Mouse (Mus musculus) heart, postnatal 0 days (tissue): ENCODE data around the gene Ephb1. TPM values are rescaled to one million over a fixed set of nuclear protein-coding genes. Genes with fewer than 3 reads are reported as not detected.

Experiments
- ATAC-seq: fragments of 200-750 bp; cut with Nextera tagmentation; 2 replicates; pipeline ENCODE4 v1.8.0; 2017; ENCODE audit warnings: low read depth, moderate number of reproducible peaks, moderate library complexity; ENCODE audit not compliant: insufficient read depth
- DNase-seq: peaks from one replicate; pipeline ENCODE4 v3.0.0-alpha.2; 2016; ENCODE audit warnings: low spot score
- H3K27ac ChIP-seq: fragments of 300-500 bp; sonication (generic); 2 replicates; pipeline ENCODE4 v1.5.1; 2014; ENCODE audit warnings: low read depth, mild to moderate bottlenecking
- H3K27me3 ChIP-seq: fragments of 300-500 bp; sonication (generic); 2 replicates; pipeline ENCODE4 v1.6.1; 2014; ENCODE audit warnings: low read length, mixed read lengths; ENCODE audit not compliant: control insufficient read depth, insufficient read depth
- H3K36me3 ChIP-seq: fragments of 300-500 bp; sonication (generic); replicated peaks from 2 replicates; pipeline ENCODE4 v1.6.1; 2014; ENCODE audit warnings: low read length, mixed read lengths; ENCODE audit not compliant: control insufficient read depth, insufficient read depth
- H3K4me1 ChIP-seq: fragments of 300-500 bp; sonication (generic); 2 replicates; pipeline ENCODE4 v1.6.1; 2014; ENCODE audit warnings: antibody characterized with exemption; ENCODE audit not compliant: control insufficient read depth, insufficient read depth
- H3K4me2 ChIP-seq: fragments of 300-500 bp; sonication (generic); 2 replicates; pipeline ENCODE4 v1.6.1; 2014; ENCODE audit warnings: low read depth, mild to moderate bottlenecking, low read length, moderate library complexity
- H3K4me3 ChIP-seq: fragments of 300-500 bp; sonication (generic); 2 replicates; pipeline ENCODE4 v1.5.1; 2014; ENCODE audit warnings: low read depth, low read length
- H3K9ac ChIP-seq: fragments of 300-500 bp; sonication (generic); replicated peaks from 2 replicates; pipeline ENCODE4 v1.6.1; 2014; ENCODE audit warnings: low read depth, low read length, mixed read lengths
- H3K9me3 ChIP-seq: fragments of 300-500 bp; sonication (generic); replicated peaks from 2 replicates; pipeline ENCODE4 v1.6.1; 2016; ENCODE audit warnings: low read length; ENCODE audit not compliant: control insufficient read depth
- CTCF ChIP-seq: IDR thresholded peaks from 2 replicates; pipeline ENCODE4 v1.5.1; 2016; ENCODE audit warnings: antibody characterized with exemption, control low read depth, low read depth
- EP300 ChIP-seq: IDR thresholded peaks from 2 replicates; pipeline ENCODE4 v1.6.1; 2016; ENCODE audit warnings: antibody characterized with exemption, low read depth
- WGBS: fragments of 180-500 bp; shearing (Covaris S2); extraction: QIAGEN DNeasy Blood & Tissue Kit; methylation state at CpG from one replicate; pipeline ENCODE4 v1.1.7; 2014; 5-methylcytosine and 5-hydroxymethylcytosine counted together
- polyA plus RNA-seq: library from polyadenylated mRNA; unstranded; fragments of >200 nt; fragmentation: Nextera tagmentation; extraction: Ambion mirVana; gene quantifications from 2 replicates; pipeline ENCODE4 v1.2.1, GENCODE M21; 2015
- total RNA-seq: library from RNA; depleted of rRNA; stranded (reverse); fragments of >200 nt; gene quantifications from 2 replicates; pipeline ENCODE4 v1.2.3, GENCODE M21; 2014; ENCODE audit warnings: low replicate concordance

The Ephb1 gene
- total and polyA plus RNA-seq, 2 experiments from 2014 or later = 0.96 to 2.1 TPM

DNA sequence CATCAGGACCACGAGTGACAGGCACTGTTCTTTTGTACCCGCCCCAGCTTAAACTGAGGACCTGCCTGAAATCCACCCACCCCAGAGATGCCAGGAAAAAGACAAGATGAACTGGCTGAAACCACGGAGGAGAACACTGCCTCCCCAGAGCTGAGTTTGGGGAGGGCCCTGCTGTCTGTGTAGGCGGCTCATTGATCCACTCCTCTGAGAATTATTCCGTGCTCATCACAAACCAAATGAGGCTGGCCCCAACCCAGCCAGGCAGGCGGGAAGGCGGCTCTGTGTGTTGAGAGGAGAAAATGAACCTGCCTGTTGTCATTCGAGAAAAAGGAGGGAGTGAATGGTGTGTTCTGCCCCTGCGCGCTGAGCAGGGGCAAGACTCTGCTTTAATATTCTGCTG lies 2.8 kb downstream of the Ephb1 start:
- Histone ChIP-seq H3K4me3 (no peak overlapping the region), H3K9me3 (no peaks in the 10 kb centered on the region), H3K9ac (no peak overlapping the region), H3K36me3 (no peaks in the 10 kb centered on the region), H3K27ac (no peak overlapping the region), H3K4me1 (peaks cover 6% of the 10 kb centered on the region; the same call in 1 of the 2 replicates), H3K4me2 (no peak overlapping the region), H3K27me3 (peaks cover 94% of the 10 kb centered on the region)
- no peak for ATAC-seq
- TF ChIP-seq CTCF = no peak
- no peak for TF ChIP-seq EP300
- WGBS = 14% methylated on average over 10 of the region's 10 CpGs
- DNase-seq = no peak

DNA sequence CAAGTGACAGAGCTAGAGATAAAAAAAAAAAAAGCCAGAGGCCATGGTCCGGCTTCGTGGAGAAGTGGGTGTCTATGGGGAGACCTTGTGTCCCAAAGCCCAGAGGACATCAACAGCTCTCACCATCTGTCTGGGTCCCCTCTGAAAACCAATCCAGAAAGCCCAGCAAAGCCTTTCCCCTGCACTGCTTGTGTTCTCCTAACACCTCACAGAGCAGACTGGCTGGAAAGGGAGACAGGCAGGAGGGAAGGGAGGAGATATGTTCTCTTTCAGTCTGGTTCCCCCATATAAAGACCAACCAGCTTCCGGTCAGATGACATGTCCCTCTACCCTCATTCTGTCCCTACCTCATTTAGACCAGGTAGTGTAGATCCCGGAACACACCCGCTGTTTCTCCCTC lies 3.3 kb downstream of the Ephb1 start:
- Histone ChIP-seq H3K27ac (no peak overlapping the region), H3K36me3 (no peaks in the 10 kb centered on the region), H3K4me3 (no peak overlapping the region), H3K9ac (no peak overlapping the region), H3K9me3 (no peaks in the 10 kb centered on the region), H3K27me3 (peaks cover 94% of the 10 kb centered on the region), H3K4me2 (no peak overlapping the region), H3K4me1 (peaks cover 6% of the 10 kb centered on the region; the same call in 1 of the 2 replicates)
- 30% methylated on average over 5 of the region's 5 CpGs for WGBS
- no peak for TF ChIP-seq EP300
- TF ChIP-seq CTCF = no peak
- ATAC-seq (no peak), DNase-seq (no peak)

DNA sequence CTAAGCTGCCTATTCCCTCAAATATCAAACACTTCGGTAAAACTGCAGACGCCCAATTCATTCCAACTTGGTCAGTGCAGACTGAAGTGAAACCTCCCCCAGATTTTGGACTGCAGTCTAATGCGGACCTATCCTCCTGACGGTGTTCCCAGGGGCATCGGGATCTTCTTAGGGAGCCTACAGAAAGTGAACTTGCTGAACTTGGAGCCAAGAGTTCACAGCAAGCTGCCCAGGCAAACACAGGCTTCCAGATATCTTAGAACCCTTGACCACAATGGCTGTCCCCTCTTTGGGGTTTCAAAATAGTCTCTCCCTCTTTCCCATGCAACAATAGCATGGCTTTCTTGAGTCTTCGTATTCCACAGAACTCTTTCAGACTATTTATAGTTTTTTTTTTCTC lies 3.8 kb downstream of the Ephb1 start:
- H3K4me2 ChIP-seq = no peak overlapping the region
- peaks cover 6% of the 10 kb centered on the region; the same call in 1 of the 2 replicates for H3K4me1 ChIP-seq
- no peak overlapping the region for H3K27ac ChIP-seq
- no peaks in the 10 kb centered on the region for H3K9me3 ChIP-seq
- DNase-seq (no peak), ATAC-seq (no peak)
- H3K36me3 ChIP-seq = no peaks in the 10 kb centered on the region
- H3K27me3 ChIP-seq = peaks cover 92% of the 10 kb centered on the region
- no peak overlapping the region for H3K9ac ChIP-seq
- TF ChIP-seq CTCF (no peak), EP300 (no peak)
- H3K4me3 ChIP-seq = no peak overlapping the region
- WGBS = 63% methylated on average over 6 of the region's 6 CpGs

DNA sequence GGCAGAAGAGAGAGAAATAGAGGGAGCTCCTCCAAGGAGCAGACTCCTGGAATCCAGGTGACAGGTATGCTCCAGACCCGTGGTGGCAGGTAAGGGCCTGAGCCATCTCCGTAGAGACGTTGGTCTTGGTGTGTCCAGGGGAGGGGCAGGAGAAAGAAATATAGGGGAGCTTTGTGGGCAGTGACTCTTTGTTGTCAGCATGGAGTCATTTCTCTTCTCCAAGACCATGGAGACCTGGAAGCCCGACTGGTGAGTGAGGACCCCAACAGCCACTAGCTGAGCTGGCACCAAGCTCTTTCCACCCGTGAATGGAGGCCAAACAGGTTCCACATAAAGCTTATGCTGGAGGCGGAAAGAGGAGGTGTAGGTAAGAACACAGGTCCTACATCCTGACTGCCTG lies 4.4 kb downstream of the Ephb1 start:
- WGBS = 80% methylated on average over 6 of the region's 6 CpGs
- Histone ChIP-seq H3K4me1 (peaks cover 6% of the 10 kb centered on the region; the same call in 1 of the 2 replicates), H3K4me3 (no peak overlapping the region), H3K9ac (no peak overlapping the region), H3K27me3 (peaks cover 92% of the 10 kb centered on the region), H3K4me2 (no peak overlapping the region), H3K9me3 (no peaks in the 10 kb centered on the region), H3K27ac (no peak overlapping the region), H3K36me3 (no peaks in the 10 kb centered on the region)
- TF ChIP-seq EP300 (no peak), CTCF (no peak)
- no peak for DNase-seq
- ATAC-seq = no peak

DNA sequence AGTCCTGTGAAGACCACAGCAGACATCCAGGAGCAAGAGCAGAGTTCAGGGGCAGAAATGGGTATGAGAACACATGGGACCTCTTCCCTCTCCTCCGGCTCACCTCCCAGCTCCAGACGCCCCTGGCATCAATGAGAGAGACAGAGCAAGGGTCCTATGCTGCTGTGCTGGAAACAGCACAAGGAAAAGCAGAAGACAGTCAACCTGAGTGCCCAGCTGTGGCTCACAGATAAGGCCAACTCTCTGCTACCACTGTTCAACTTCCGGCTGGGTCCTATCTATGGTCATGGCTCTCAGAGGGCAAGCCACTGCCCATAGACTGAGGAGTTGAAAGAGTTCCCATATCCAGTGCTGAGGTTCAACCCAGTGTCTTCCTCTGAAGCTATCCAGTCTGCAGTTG lies 7.7 kb downstream of the Ephb1 start:
- Histone ChIP-seq H3K9ac (no peak overlapping the region), H3K27ac (no peak overlapping the region), H3K4me2 (no peak overlapping the region), H3K9me3 (no peaks in the 10 kb centered on the region), H3K36me3 (no peaks in the 10 kb centered on the region), H3K4me3 (no peak overlapping the region), H3K4me1 (no peaks in the 10 kb centered on the region), H3K27me3 (peaks cover 70% of the 10 kb centered on the region)
- ATAC-seq = no peak
- WGBS = 71% methylated on average over 3 of the region's 3 CpGs
- DNase-seq = no peak
- TF ChIP-seq EP300 = no peak
- TF ChIP-seq CTCF = no peak

DNA sequence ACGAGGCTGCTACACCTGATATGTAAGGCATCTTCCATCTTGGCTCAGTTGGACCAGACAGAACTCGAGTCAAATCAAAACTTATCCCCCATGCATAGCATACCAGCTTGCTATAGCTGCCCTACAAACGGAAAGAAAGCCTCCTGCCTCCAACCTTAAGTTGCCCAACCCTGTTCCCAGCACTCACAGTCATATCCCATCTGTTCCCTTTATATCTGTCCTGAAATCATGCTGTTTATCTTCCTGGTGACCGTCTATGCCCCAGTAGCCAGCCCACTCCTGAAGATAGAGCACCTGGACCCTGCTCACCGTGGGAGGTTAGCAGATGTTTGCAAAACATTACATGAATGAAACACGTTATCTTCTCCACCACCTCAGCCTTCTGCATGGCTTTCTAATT lies 9.0 kb downstream of the Ephb1 start:
- DNase-seq = no peak
- no peak for ATAC-seq
- no peak overlapping the region for H3K4me3 ChIP-seq
- TF ChIP-seq EP300 (no peak), CTCF (no peak)
- H3K4me1 ChIP-seq = no peaks in the 10 kb centered on the region
- no peaks in the 10 kb centered on the region for H3K9me3 ChIP-seq
- no peak overlapping the region for H3K4me2 ChIP-seq
- no peaks in the 10 kb centered on the region for H3K36me3 ChIP-seq
- H3K27ac ChIP-seq = no peak overlapping the region
- H3K9ac ChIP-seq = no peak overlapping the region
- peaks cover 65% of the 10 kb centered on the region for H3K27me3 ChIP-seq
- 60% methylated on average over 6 of the region's 6 CpGs for WGBS
